Mouse (Mus musculus): Measurements from ENCODE around the gene Krtap12-1. TPM values are rescaled to one million over a fixed set of nuclear protein-coding genes. Genes with fewer than 3 reads are reported as not detected.
"Not testable (repeated sequence)": the region's sequence is repeated elsewhere in the genome, so short reads cannot be mapped to it uniquely, and the experiment has no call there.

Krtap12-1 gene
- polyA plus RNA-seq, 1 experiment from 2014 or later, result not detected

DNA sequence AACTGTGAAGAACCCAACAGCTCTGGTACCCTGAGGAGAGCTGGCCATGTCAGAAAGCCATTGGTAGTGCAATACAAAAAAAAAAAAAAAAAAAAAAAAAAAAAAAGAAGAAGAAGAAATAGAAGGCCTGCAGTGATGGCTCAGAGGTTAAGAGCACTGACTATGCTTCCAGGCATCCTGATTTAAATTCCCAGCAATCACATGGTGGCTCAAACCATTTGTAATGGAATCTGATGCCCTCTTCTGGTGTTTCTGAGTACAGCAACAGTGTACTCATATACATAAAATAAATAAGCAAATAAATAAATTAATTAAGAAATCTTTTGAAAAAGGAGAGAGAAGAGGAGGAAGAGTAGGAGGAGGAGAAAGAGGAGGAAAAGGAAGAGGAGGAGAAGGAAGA, 33.0 kb downstream of the Krtap12-1 start:
- Histone ChIP-seq H3K27me3 (ENCODE audit: control insufficient read depth, insufficient read depth, low read length) (no peaks in the 10 kb centered on the region), H3K36me3 (ENCODE audit: control insufficient read depth, insufficient read depth, low read length) (no peaks in the 10 kb centered on the region), H3K9ac (ENCODE audit: low read length) (no peak overlapping the region), H3K4me2 (ENCODE audit: low read depth, low read length, severe bottlenecking) (no peak overlapping the region), H3K9me3 (ENCODE audit: control insufficient read depth, low read length) (no peaks in the 10 kb centered on the region), H3K27ac (ENCODE audit: low read depth, low read length) (no peak overlapping the region), H3K4me3 (ENCODE audit: low read depth, low read length) (no peak overlapping the region), H3K4me1 (replicated peaks; ENCODE audit: control insufficient read depth, insufficient read depth, low read length) (no peaks in the 10 kb centered on the region)
- DNase-seq (ENCODE audit: low spot score) (no peak), ATAC-seq (replicated peaks; ENCODE audit: low FRiP score) (no peak)

- H3K4me3 ChIP-seq (ENCODE audit: low read depth, low read length); H3K4me2 ChIP-seq (ENCODE audit: low read depth, low read length, severe bottlenecking); H3K27ac ChIP-seq (ENCODE audit: low read depth, low read length); ATAC-seq (replicated peaks; ENCODE audit: low FRiP score); DNase-seq (ENCODE audit: low spot score); H3K36me3 ChIP-seq (ENCODE audit: control insufficient read depth, insufficient read depth, low read length); H3K27me3 ChIP-seq (ENCODE audit: control insufficient read depth, insufficient read depth, low read length); H3K9ac ChIP-seq (ENCODE audit: low read length); H3K9me3 ChIP-seq (ENCODE audit: control insufficient read depth, low read length); H3K4me1 ChIP-seq (replicated peaks; ENCODE audit: control insufficient read depth, insufficient read depth, low read length): not testable (repeated sequence)
- WGBS, result no CpG with 5 or more reads among the region's 1 CpGs
These were observed 39.2 kb downstream of the Krtap12-1 start, which contains the start of gene Gm3233 for GRCm38 (mm10) chr10:77759582-77759981. Gene Gm3233 (minus strand): TSS chr10:77759682.

GRCm38 (mm10) chr10:77769727-77770126, 49.3 kb downstream of the Krtap12-1 start:
- H3K4me1 ChIP-seq (replicated peaks; ENCODE audit: control insufficient read depth, insufficient read depth, low read length), result no peaks in the 10 kb centered on the region
- H3K27ac ChIP-seq (ENCODE audit: low read depth, low read length), result no peak overlapping the region
- no peaks in the 10 kb centered on the region for H3K27me3 ChIP-seq (ENCODE audit: control insufficient read depth, insufficient read depth, low read length)
- no peak for ATAC-seq (replicated peaks; ENCODE audit: low FRiP score)
- H3K4me3 ChIP-seq (ENCODE audit: low read depth, low read length), result no peak overlapping the region
- no peaks in the 10 kb centered on the region for H3K9me3 ChIP-seq (ENCODE audit: control insufficient read depth, low read length)
- H3K4me2 ChIP-seq (ENCODE audit: low read depth, low read length, severe bottlenecking), result no peak overlapping the region
- DNase-seq (ENCODE audit: low spot score), result no peak
- no peak overlapping the region for H3K9ac ChIP-seq (ENCODE audit: low read length)
- WGBS, result 71% methylated on average over 1 of the region's 1 CpGs
- H3K36me3 ChIP-seq (ENCODE audit: control insufficient read depth, insufficient read depth, low read length), result no peaks in the 10 kb centered on the region

Other genes starting within 250 kb of the Krtap12-1 start
- gene Fam207a, start 204.8 kb upstream of the Krtap12-1 start, polyA plus RNA-seq (2014; fragmentation: Nextera tagmentation; extraction: Ambion mirVana), result 40.6 and 41.9 TPM in 2 replicates
- 1.2 and 1.3 TPM in 2 replicates for gene Itgb2, start 190.3 kb upstream of the Krtap12-1 start, polyA plus RNA-seq (2014; fragmentation: Nextera tagmentation; extraction: Ambion mirVana)
- 69.0 and 73.8 TPM in 2 replicates for gene Pttg1ip, start 138.9 kb upstream of the Krtap12-1 start, polyA plus RNA-seq (2014; fragmentation: Nextera tagmentation; extraction: Ambion mirVana)
- gene Sumo3, start 114.5 kb upstream of the Krtap12-1 start, polyA plus RNA-seq (2014; fragmentation: Nextera tagmentation; extraction: Ambion mirVana), result 336 and 367 TPM in 2 replicates
- gene Gm49325, start 114.4 kb upstream of the Krtap12-1 start, polyA plus RNA-seq (2014; fragmentation: Nextera tagmentation; extraction: Ambion mirVana), result not detected in 2 replicates
- gene Ube2g2, start 98.3 kb upstream of the Krtap12-1 start, polyA plus RNA-seq (2014; fragmentation: Nextera tagmentation; extraction: Ambion mirVana), result 76.7 and 78.1 TPM in 2 replicates
- 1.4 and 1.5 TPM in 2 replicates for gene Tspear, start 34.0 kb upstream of the Krtap12-1 start, polyA plus RNA-seq (2014; fragmentation: Nextera tagmentation; extraction: Ambion mirVana)
- gene Gm19402, start 29.8 kb upstream of the Krtap12-1 start, polyA plus RNA-seq (2014; fragmentation: Nextera tagmentation; extraction: Ambion mirVana), result not detected in 2 replicates
- not detected in 2 replicates for gene Gm9508, start 23.4 kb upstream of the Krtap12-1 start, polyA plus RNA-seq (2014; fragmentation: Nextera tagmentation; extraction: Ambion mirVana)
- gene Gm10272, start 14.0 kb upstream of the Krtap12-1 start, polyA plus RNA-seq (2014; fragmentation: Nextera tagmentation; extraction: Ambion mirVana), result not detected in 2 replicates
- not detected in 2 replicates for gene Gm10024, start 9.1 kb upstream of the Krtap12-1 start, polyA plus RNA-seq (2014; fragmentation: Nextera tagmentation; extraction: Ambion mirVana)
- gene Gm10142, start 4.8 kb upstream of the Krtap12-1 start, polyA plus RNA-seq (2014; fragmentation: Nextera tagmentation; extraction: Ambion mirVana), result not detected in 2 replicates
- gene Gm10100, start 5.9 kb downstream of the Krtap12-1 start, polyA plus RNA-seq (2014; fragmentation: Nextera tagmentation; extraction: Ambion mirVana), result not detected in 2 replicates
- gene Gm18596, start 22.0 kb downstream of the Krtap12-1 start, polyA plus RNA-seq (2014; fragmentation: Nextera tagmentation; extraction: Ambion mirVana), result not detected in 2 replicates
- not detected in 2 replicates for gene Gm9736, start 30.8 kb downstream of the Krtap12-1 start, polyA plus RNA-seq (2014; fragmentation: Nextera tagmentation; extraction: Ambion mirVana)
- not detected in 2 replicates for gene Gm3233, start 39.1 kb downstream of the Krtap12-1 start, polyA plus RNA-seq (2014; fragmentation: Nextera tagmentation; extraction: Ambion mirVana)
- not detected in 2 replicates for gene Gm3238, start 50.7 kb downstream of the Krtap12-1 start, polyA plus RNA-seq (2014; fragmentation: Nextera tagmentation; extraction: Ambion mirVana)
- not detected in 2 replicates for gene Gm7138, start 56.3 kb downstream of the Krtap12-1 start, polyA plus RNA-seq (2014; fragmentation: Nextera tagmentation; extraction: Ambion mirVana)
- not detected in 2 replicates for gene Gm3250, start 61.9 kb downstream of the Krtap12-1 start, polyA plus RNA-seq (2014; fragmentation: Nextera tagmentation; extraction: Ambion mirVana)
- gene Gm7137, start 67.6 kb downstream of the Krtap12-1 start, polyA plus RNA-seq (2014; fragmentation: Nextera tagmentation; extraction: Ambion mirVana), result not detected in 2 replicates
- gene Gm9639, start 74.5 kb downstream of the Krtap12-1 start, polyA plus RNA-seq (2014; fragmentation: Nextera tagmentation; extraction: Ambion mirVana), result not detected in 2 replicates
- not detected in 2 replicates for gene Gm19668, start 78.5 kb downstream of the Krtap12-1 start, polyA plus RNA-seq (2014; fragmentation: Nextera tagmentation; extraction: Ambion mirVana)
- not detected in 2 replicates for gene Gm9507, start 91.2 kb downstream of the Krtap12-1 start, polyA plus RNA-seq (2014; fragmentation: Nextera tagmentation; extraction: Ambion mirVana)
- gene Gm2696, start 94.1 kb downstream of the Krtap12-1 start, polyA plus RNA-seq (2014; fragmentation: Nextera tagmentation; extraction: Ambion mirVana), result not detected in 2 replicates
- gene Krtap10-4, start 106.5 kb downstream of the Krtap12-1 start, polyA plus RNA-seq (2014; fragmentation: Nextera tagmentation; extraction: Ambion mirVana), result not detected in 2 replicates
- not detected in 2 replicates for gene Krtap10-10, start 115.3 kb downstream of the Krtap12-1 start, polyA plus RNA-seq (2014; fragmentation: Nextera tagmentation; extraction: Ambion mirVana)
- gene Gm36176, start 126.2 kb downstream of the Krtap12-1 start, polyA plus RNA-seq (2014; fragmentation: Nextera tagmentation; extraction: Ambion mirVana), result not detected in 2 replicates
- gene Gm10318, start 132.3 kb downstream of the Krtap12-1 start, polyA plus RNA-seq (2014; fragmentation: Nextera tagmentation; extraction: Ambion mirVana), result not detected in 2 replicates
- not detected in 2 replicates for gene Gm3285, start 141.4 kb downstream of the Krtap12-1 start, polyA plus RNA-seq (2014; fragmentation: Nextera tagmentation; extraction: Ambion mirVana)
- gene Lrrc3, start 181.9 kb downstream of the Krtap12-1 start, polyA plus RNA-seq (2014; fragmentation: Nextera tagmentation; extraction: Ambion mirVana), result 3.5 and 3.9 TPM in 2 replicates
- 0.86 and 0.87 TPM in 2 replicates for gene Trpm2, start 250.0 kb downstream of the Krtap12-1 start, polyA plus RNA-seq (2014; fragmentation: Nextera tagmentation; extraction: Ambion mirVana)